Mouse (Mus musculus) embryonic facial prominence, embryonic 12.5 days (tissue): ENCODE results near the gene Pnpla3. TPM values are rescaled to one million over a fixed set of nuclear protein-coding genes. Genes with fewer than 3 reads are reported as not detected.

ENCODE experiments used
- ATAC-seq: fragments of 200-750 bp; cut with Nextera tagmentation; 2 replicates; pipeline ENCODE4 v1.8.0; 2017; ENCODE audit not compliant: insufficient number of reproducible peaks, insufficient read depth, low FRiP score, low TSS enrichment
- H3K27ac ChIP-seq: fragments of 300-500 bp; sonication (generic); 2 replicates; pipeline ENCODE4 v1.5.1; 2016; ENCODE audit warnings: mild to moderate bottlenecking
- H3K27me3 ChIP-seq: fragments of 300-500 bp; sonication (generic); 2 replicates; pipeline ENCODE4 v1.6.1; 2016; ENCODE audit warnings: mild to moderate bottlenecking, moderate library complexity
- H3K36me3 ChIP-seq: fragments of 300-500 bp; sonication (generic); 2 replicates; pipeline ENCODE4 v1.6.1; 2016; ENCODE audit warnings: mild to moderate bottlenecking
- H3K4me1 ChIP-seq: fragments of 300-500 bp; sonication (generic); 2 replicates; pipeline ENCODE4 v1.6.1; 2016
- H3K4me2 ChIP-seq: fragments of 300-500 bp; sonication (generic); replicated peaks from 2 replicates; pipeline ENCODE4 v1.6.1; 2016; ENCODE audit warnings: mild to moderate bottlenecking, moderate library complexity
- H3K4me3 ChIP-seq: fragments of 300-500 bp; sonication (generic); 2 replicates; pipeline ENCODE4 v1.5.1; 2016; ENCODE audit warnings: mild to moderate bottlenecking
- H3K9ac ChIP-seq: fragments of 300-500 bp; sonication (generic); 2 replicates; pipeline ENCODE4 v1.6.1; 2016; ENCODE audit warnings: mild to moderate bottlenecking, moderate library complexity
- H3K9me3 ChIP-seq: fragments of 300-500 bp; sonication (generic); 2 replicates; pipeline ENCODE4 v1.6.1; 2016; ENCODE audit warnings: mild to moderate bottlenecking, moderate library complexity
- WGBS: fragments of 180-500 bp; shearing (Covaris S2); methylation state at CpG from one replicate; pipeline ENCODE4 v1.1.7; 2016; 5-methylcytosine and 5-hydroxymethylcytosine counted together
- polyA plus RNA-seq: library from polyadenylated mRNA; unstranded; fragments of >200 nt; fragmentation: Nextera tagmentation; extraction: Ambion mirVana; gene quantifications from 2 replicates; pipeline ENCODE4 v1.2.1, GENCODE M21; 2016

The Pnpla3 gene
- polyA plus RNA-seq, 1 experiment from 2014 or later, result 1.3 TPM

DNA sequence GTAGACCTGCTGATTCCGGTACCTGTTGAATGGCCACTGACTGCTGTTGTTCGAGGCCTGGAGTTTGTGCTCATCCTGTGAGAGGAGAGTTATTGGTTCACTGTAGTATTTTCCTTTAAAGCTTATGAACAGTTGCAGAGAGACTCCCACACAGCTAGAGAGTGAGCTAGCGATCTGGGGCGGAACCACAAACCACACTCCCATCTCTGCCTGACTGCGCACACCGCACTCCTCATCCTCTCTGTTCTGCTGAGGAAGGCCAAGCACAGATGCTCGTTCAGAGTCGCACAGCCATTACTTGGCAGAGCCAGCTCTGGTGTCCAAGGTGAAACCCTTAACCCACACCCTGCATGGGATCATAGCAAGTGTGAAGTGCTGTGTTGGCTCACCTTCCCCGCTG, 11.1 kb downstream of the Pnpla3 start:
- no peaks in the 10 kb centered on the region for H3K9me3 ChIP-seq
- 0 out of 2 replicates have a peak, but pooled peaks cover 7% of the 10 kb centered on the region for H3K4me1 ChIP-seq
- no peak for ATAC-seq
- no peak overlapping the region for H3K27ac ChIP-seq
- WGBS, result 94% methylated on average over 9 of the region's 9 CpGs
- H3K27me3 ChIP-seq, result no peaks in the 10 kb centered on the region
- no peak overlapping the region for H3K9ac ChIP-seq
- no peaks in the 10 kb centered on the region for H3K36me3 ChIP-seq
- H3K4me2 ChIP-seq, result no peak overlapping the region
- no peak overlapping the region for H3K4me3 ChIP-seq

DNA sequence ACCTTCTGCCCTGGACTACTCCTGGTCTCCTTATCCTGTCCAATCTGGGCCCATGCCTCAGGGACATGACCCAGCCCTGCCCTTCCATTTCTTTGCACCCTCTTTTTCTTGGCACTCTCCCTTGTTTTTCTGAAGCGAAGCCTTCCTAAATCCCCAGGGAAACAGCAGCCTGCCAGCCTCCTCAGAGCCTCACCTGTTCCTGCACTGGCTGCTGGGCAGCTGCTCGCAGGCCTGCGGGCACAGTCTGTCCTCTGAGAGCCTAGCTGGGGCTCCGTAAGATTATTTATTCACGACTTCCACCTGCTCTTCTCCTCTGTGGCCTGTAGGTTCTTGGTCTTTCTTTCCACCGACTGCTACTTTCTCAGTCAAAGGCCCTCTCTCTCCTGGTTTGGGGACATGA, 14.4 kb downstream of the Pnpla3 start:
- H3K4me3 ChIP-seq, result no peak overlapping the region
- H3K9ac ChIP-seq, result no peak overlapping the region
- H3K9me3 ChIP-seq, result no peaks in the 10 kb centered on the region
- H3K27ac ChIP-seq, result no peak overlapping the region
- 45% methylated on average over 6 of the region's 6 CpGs for WGBS
- H3K36me3 ChIP-seq, result no peaks in the 10 kb centered on the region
- 0 out of 2 replicates have a peak, but pooled peaks cover 7% of the 10 kb centered on the region for H3K4me1 ChIP-seq
- H3K27me3 ChIP-seq, result no peaks in the 10 kb centered on the region
- H3K4me2 ChIP-seq, result no peak overlapping the region
- no peak for ATAC-seq

DNA sequence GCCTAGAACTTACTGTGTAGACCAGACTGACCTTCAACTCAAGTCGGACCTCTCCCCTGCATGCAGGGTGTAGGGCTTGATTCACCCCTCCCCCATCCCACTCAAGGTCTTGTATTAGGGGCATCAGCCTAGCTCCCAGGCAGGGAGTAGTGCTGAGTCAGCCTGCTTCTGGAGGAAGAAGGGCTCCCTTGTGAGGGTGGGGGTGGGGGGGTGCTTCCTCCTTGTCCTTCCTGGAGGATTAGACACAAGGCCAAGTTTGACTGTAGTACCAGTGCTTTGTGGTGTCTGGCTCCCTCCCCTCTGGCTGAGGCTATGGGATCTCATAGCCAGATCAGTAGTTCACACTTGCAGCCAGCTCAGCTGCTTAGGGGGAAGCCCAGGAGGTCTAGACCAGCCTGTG, 16.3 kb downstream of the Pnpla3 start:
- Histone ChIP-seq H3K4me2 (no peak overlapping the region), H3K27me3 (no peaks in the 10 kb centered on the region), H3K9ac (no peak overlapping the region), H3K36me3 (no peaks in the 10 kb centered on the region), H3K27ac (no peak overlapping the region), H3K9me3 (no peaks in the 10 kb centered on the region), H3K4me1 (0 out of 2 replicates have a peak, but pooled peaks cover 7% of the 10 kb centered on the region), H3K4me3 (no peak overlapping the region)
- ATAC-seq, result 0 out of 2 replicates have a peak, but pooled peaks have one; percentile 18
- WGBS, result 46% methylated on average over 1 of the region's 1 CpGs

DNA sequence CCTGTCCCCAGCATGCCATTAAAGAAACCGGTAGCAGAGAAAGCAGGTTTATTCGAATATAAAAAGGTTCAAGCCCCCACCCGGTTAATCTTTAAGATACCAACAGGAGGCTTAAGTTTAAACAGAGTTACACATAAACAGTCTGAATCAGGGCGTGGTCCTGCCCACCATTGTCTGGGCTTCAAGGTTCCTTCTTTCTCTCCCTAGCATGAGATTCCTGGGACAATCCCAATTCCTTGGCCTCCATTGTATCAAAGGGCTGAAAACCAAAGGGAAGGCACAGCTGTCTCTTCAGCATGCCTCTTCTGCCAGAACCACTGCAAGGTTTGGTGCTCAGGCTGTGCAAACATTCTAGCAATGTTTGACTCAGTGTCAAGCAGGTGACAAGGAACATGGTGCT, 18.6 kb downstream of the Pnpla3 start:
- H3K9ac ChIP-seq, result no peak overlapping the region
- no peak overlapping the region for H3K4me2 ChIP-seq
- no peaks in the 10 kb centered on the region for H3K27me3 ChIP-seq
- WGBS, result 54% methylated on average over 4 of the region's 4 CpGs
- no peaks in the 10 kb centered on the region for H3K36me3 ChIP-seq
- no peak overlapping the region for H3K27ac ChIP-seq
- H3K9me3 ChIP-seq, result no peaks in the 10 kb centered on the region
- H3K4me3 ChIP-seq, result no peak overlapping the region
- H3K4me1 ChIP-seq, result 0 out of 2 replicates have a peak, but pooled peaks cover 7% of the 10 kb centered on the region
- no peak for ATAC-seq

DNA sequence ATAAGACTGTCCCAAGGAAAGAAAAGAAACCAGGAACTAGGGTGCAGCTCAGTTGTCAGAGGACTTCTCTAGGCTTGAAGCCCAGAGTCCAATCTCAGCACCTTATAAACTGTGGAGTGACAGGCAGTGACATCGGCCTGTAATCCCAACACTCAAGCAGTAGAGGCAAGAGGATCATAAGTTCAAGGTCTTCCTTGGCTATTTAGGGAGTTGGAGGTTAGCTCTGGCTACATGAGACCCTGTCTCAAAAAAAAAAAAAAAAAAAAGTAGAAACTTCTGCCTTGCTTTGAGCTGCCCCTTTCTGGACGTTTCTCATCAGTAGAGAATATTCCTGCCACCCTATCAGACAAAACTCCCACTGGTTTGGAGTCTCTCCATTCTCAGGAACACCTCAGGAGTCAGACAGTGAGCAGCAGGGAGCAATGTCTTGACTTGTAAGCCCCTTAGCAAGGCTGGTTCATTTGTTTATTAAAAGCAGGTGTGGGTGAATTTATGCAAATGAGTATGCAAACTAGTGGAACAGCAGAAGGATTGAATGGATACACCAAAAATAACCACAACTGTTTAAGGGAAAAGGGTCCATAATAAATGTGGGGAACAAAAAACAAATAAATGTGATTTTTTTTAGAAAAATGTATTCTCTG, 21.4 kb downstream of the Pnpla3 start:
- no peak for ATAC-seq
- H3K9ac ChIP-seq, result no peak overlapping the region
- no peak overlapping the region for H3K4me2 ChIP-seq
- H3K9me3 ChIP-seq, result no peaks in the 10 kb centered on the region
- H3K27ac ChIP-seq, result no peak overlapping the region
- H3K4me3 ChIP-seq, result no peak overlapping the region
- no peaks in the 10 kb centered on the region for H3K27me3 ChIP-seq
- no peaks in the 10 kb centered on the region for H3K36me3 ChIP-seq
- WGBS, result 55% methylated on average over 2 of the region's 2 CpGs
- H3K4me1 ChIP-seq, result peaks cover 14% of the 10 kb centered on the region; the same call in 1 of the 2 replicates

DNA sequence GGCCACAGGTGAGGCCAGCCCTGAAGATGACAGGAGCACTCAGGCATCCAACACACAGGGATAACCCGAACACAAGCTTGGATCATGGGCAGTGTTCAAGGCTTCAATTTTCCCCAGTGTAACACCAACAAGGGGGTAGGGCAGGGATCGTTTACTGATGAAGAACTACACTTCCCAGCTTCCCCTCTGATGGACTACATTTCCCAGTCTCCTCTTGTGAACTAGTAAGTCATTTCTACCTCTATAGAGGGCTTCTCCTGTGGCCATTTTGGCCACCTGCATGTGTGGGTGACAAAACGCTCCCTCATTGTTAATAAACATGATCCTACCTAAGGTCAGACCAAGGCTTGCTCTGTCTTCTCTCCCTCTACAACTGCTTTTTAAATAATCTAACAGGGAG, 22.2 kb downstream of the Pnpla3 start:
- no peak for ATAC-seq
- Histone ChIP-seq H3K4me3 (no peak overlapping the region), H3K4me2 (no peak overlapping the region), H3K27ac (no peak overlapping the region), H3K9ac (no peak overlapping the region), H3K9me3 (no peaks in the 10 kb centered on the region), H3K4me1 (peaks cover 14% of the 10 kb centered on the region; the same call in 1 of the 2 replicates), H3K27me3 (no peaks in the 10 kb centered on the region), H3K36me3 (0 out of 2 replicates have a peak, but pooled peaks cover 6% of the 10 kb centered on the region)
- 44% methylated on average over 3 of the region's 3 CpGs for WGBS

DNA sequence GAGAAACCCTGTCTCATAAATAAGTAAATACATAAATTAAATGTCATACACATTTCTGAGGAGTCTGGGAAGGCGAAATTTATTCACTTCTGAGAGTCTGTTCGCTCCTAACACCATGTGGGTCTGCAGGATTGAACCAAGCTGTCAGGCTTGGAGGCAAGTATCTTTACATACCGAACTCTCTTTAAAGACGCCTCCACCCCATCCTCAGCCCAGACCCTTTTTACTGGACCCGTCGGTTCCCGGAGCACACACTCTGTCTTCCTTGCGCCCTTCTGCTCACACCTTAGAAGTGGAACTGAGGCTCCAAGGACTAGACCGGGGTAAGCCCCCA, 24.1 kb downstream of the Pnpla3 start:
- Histone ChIP-seq H3K27ac (peak overlapping the region; percentile 87), H3K4me3 (peak overlapping the region; percentile 68), H3K4me1 (peaks cover 14% of the 10 kb centered on the region; the same call in 1 of the 2 replicates), H3K9me3 (no peaks in the 10 kb centered on the region), H3K9ac (peak overlapping the region; percentile 69), H3K4me2 (peak overlapping the region; percentile 78), H3K27me3 (no peaks in the 10 kb centered on the region), H3K36me3 (peaks cover 17% of the 10 kb centered on the region)
- ATAC-seq, result 0 out of 2 replicates have a peak, but pooled peaks have one; percentile 24
- 1% methylated on average over 9 of the region's 9 CpGs for WGBS

DNA sequence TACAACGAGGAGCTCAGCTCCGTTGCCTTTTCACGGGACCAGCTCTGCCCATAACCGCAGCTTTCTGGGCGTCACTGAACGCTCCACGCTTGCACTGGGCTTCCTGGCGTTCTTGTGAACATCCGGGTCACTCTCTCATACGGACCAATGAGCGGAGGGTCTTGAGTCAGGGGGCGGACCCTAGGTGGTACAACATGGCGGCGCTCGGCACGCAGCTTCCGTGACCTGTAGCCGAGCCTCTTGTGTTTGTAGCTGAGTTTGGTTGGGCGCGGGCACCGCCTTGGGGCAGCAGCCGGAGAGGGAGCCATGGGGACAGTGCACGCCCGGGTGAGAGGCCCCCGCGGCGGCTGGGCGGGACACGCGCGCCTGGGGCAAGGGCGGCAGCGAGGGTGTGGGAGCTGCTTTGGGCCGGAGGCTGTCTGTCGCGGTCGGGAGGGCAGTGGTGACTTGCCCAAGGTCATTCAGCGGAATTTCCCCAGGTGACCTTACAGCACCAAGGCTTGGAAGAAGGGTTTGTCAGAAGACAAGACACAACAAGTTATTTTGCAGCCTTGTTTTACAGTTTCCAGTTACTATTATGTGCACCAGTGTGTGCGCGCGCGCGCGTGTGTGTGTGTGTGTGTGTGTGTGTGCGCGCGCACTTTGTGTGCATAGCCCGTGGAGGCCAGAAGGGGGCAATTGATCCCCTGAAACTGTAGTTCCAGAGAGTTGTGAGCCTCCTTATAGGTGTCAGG, 24.6 kb downstream of the Pnpla3 start, which contains the start of gene Samm50:
Gene Samm50, plus strand, starts transcription at position 184 of the 734 bp plus-strand sequence.
- peak; percentile 97 for ATAC-seq
- Histone ChIP-seq H3K9me3 (no peaks in the 10 kb centered on the region), H3K27me3 (no peaks in the 10 kb centered on the region), H3K9ac (peak within 1 kb of the TSS; percentile 69), H3K27ac (peak within 1 kb of the TSS; percentile 87), H3K36me3 (peaks cover 22% of the 10 kb centered on the region), H3K4me1 (peaks cover 14% of the 10 kb centered on the region; the same call in 1 of the 2 replicates), H3K4me3 (peak within 1 kb of the TSS; percentile 68), H3K4me2 (peak within 1 kb of the TSS; percentile 78)
- WGBS, result 4% methylated on average over 48 of the region's 48 CpGs

DNA sequence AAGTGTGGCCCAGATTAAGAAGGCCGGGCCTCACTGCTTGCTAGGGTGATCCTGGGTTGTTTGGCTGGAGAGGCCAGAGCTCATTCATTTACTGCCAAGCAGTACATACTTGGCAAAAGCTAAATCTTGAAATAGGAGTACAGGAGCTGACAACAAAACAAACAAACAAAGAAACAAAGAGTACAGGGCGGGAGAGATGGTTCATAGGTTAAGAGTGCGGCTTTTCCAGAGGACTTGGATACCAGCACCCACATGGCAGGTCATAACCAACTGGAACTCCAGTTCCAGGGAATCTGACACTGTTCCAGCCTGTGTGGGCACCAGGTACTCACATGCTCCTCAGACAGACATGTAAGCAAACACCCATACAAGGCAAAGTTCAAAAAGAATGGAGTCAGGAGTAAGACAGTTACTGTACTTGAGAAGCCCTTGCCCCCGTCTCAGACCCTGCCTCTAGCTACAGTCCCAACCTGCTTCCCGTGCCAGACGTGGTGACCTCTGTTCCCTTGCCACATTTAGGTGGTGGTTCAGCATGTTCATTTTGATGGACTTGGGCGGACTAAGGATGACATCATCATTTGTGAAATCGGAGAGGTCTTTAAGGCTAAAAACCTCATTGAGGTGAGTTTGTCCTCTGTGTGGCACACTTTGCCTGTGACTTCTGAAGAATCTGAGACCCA, 29.0 kb downstream of the Pnpla3 start:
- no peaks in the 10 kb centered on the region for H3K27me3 ChIP-seq
- 83% methylated on average over 8 of the region's 8 CpGs for WGBS
- H3K4me3 ChIP-seq, result no peak overlapping the region
- H3K36me3 ChIP-seq, result peaks cover 66% of the 10 kb centered on the region
- H3K4me1 ChIP-seq, result peaks cover 11% of the 10 kb centered on the region; the same call in 1 of the 2 replicates
- no peak for ATAC-seq
- no peak overlapping the region for H3K27ac ChIP-seq
- no peak overlapping the region for H3K9ac ChIP-seq
- no peak overlapping the region for H3K4me2 ChIP-seq
- H3K9me3 ChIP-seq, result no peaks in the 10 kb centered on the region

DNA sequence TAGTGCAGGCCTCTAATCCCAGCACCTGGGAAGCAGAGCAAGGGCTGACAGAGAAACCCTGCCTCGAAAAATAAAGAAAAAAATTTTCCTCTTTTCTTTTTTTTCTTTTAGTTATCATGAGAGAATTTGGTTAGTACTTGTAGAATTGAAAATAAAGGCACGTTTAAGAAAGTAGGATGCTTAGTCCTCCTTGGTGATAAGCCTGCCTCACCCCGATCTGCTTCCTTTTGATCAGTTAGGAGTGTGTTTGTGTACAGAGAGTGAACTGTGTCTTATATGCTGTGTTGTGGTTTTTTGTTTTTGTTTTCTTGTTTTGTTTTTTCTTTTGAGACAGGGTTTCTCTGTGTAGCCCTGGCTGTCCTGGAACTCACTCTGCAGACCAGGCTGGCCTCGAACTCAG, 39.7 kb downstream of the Pnpla3 start:
- Histone ChIP-seq H3K36me3 (peaks cover 91% of the 10 kb centered on the region), H3K9me3 (no peaks in the 10 kb centered on the region), H3K9ac (no peak overlapping the region), H3K27ac (no peak overlapping the region), H3K4me1 (peaks cover 1% of the 10 kb centered on the region), H3K27me3 (no peaks in the 10 kb centered on the region), H3K4me3 (no peak overlapping the region), H3K4me2 (no peak overlapping the region)
- WGBS, result 97% methylated on average over 4 of the region's 4 CpGs
- no peak for ATAC-seq

DNA sequence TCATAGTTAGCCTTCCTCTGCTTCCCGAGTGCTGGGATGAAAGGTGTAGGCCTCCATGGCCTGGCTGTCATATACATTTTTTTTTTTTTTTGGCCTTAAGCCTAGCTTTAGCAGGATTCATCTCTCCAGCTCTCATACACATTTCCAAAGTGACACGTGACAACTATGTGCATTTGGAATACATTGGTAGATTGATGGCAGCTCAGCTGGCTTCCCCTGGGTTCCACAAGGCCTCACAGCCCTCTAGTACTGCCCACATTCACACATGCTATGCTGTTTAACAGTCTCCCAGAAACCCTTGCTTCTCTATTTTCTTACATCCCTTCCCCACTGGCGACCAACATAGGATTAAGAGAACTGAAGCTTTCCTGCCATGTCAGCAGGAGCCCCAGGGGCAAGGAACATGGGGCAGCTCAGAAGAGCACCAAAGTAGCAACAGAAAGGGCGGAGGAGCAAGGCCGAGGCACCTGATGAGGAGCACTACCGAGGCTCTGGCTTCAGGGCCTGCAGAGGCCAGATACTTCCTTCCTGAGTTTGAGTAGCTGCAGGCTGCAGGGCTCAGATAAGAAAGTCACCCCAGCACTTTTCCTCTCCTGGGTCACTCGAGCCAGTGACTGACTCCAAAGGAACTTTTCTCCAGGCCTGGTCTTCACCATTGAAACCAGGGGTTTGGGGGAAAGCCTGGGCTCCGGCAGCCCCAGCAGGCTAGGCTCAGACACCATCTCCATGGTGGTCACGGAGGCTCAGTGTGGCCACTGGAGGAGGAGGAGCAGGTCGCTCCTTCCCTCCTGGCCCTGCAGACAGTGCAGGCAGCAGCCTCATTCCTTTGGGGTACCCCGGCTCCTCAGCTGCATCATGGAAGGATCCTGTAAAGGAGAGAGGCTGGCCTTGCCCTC, 42.1 kb downstream of the Pnpla3 start:
- no peaks in the 10 kb centered on the region for H3K27me3 ChIP-seq
- ATAC-seq, result no peak
- peaks cover 22% of the 10 kb centered on the region for H3K4me1 ChIP-seq
- H3K27ac ChIP-seq, result 0 out of 2 replicates have a peak overlapping the region, but pooled peaks have one; percentile 36
- no peak overlapping the region for H3K9ac ChIP-seq
- no peak overlapping the region for H3K4me2 ChIP-seq
- 83% methylated on average over 11 of the region's 11 CpGs for WGBS
- H3K4me3 ChIP-seq, result no peak overlapping the region
- H3K36me3 ChIP-seq, result peaks cover 75% of the 10 kb centered on the region
- no peaks in the 10 kb centered on the region for H3K9me3 ChIP-seq
